Mouse (Mus musculus) liver, adult 2 months (tissue): ENCODE data around the gene Pkp3. TPM values are rescaled to one million over a fixed set of nuclear protein-coding genes. Genes with fewer than 3 reads are reported as not detected.
A peak's percentile ranks its signal among the peaks of the same experiment; 100 is the strongest.

Experiments
- DNase-seq: peaks from one replicate; pipeline ENCODE4 v3.0.0-alpha.2; 2011; ENCODE audit warnings: low read depth, low spot score; ENCODE audit errors: extremely low read depth
- H3K27ac ChIP-seq: fragments of 200-500 bp; replicated peaks from 2 replicates; pipeline ENCODE4 v1.5.1; 2012; ENCODE audit warnings: low read depth, mild to moderate bottlenecking, control low read depth, inconsistent platforms, low read length; ENCODE audit not compliant: insufficient read depth
- H3K27me3 ChIP-seq: fragments of 200-500 bp; 2 replicates; pipeline ENCODE4 v1.6.1; 2012; ENCODE audit warnings: mild to moderate bottlenecking, moderate library complexity, low read length, inconsistent platforms; ENCODE audit not compliant: control insufficient read depth, insufficient read depth
- H3K36me3 ChIP-seq: fragments of 200-500 bp; 2 replicates; pipeline ENCODE4 v1.6.1; 2012; ENCODE audit warnings: low read length, inconsistent platforms; ENCODE audit not compliant: control insufficient read depth, insufficient read depth
- H3K4me1 ChIP-seq: fragments of 200-500 bp; 2 replicates; pipeline ENCODE4 v1.6.1; 2011; ENCODE audit warnings: low read length; ENCODE audit not compliant: control insufficient read depth, insufficient read depth
- H3K4me3 ChIP-seq: fragments of 200-500 bp; 2 replicates; pipeline ENCODE4 v1.5.1; 2011; ENCODE audit warnings: low read depth, mild to moderate bottlenecking, control low read depth, low read length, moderate library complexity; ENCODE audit not compliant: insufficient read depth
- H3K79me2 ChIP-seq: fragments of 200-500 bp; 2 replicates; pipeline ENCODE4 v1.6.1; 2012; ENCODE audit warnings: inconsistent platforms, mild to moderate bottlenecking, low read length, moderate library complexity; ENCODE audit not compliant: control insufficient read depth, insufficient read depth
- H3K9ac ChIP-seq: fragments of 200-500 bp; 2 replicates; pipeline ENCODE4 v1.6.1; 2012; ENCODE audit warnings: low read depth, mild to moderate bottlenecking, control low read depth, inconsistent platforms, low read length
- CTCF ChIP-seq: fragments of 200-500 bp; IDR thresholded peaks from 2 replicates; pipeline ENCODE4 v1.5.1; 2011; ENCODE audit warnings: low read depth, low read length, control low read depth
- POLR2A ChIP-seq: fragments of 200-500 bp; IDR thresholded peaks from 2 replicates; pipeline ENCODE4 v1.6.1; 2011; ENCODE audit warnings: low read length, control low read depth; ENCODE audit not compliant: insufficient read depth; ENCODE audit errors: extremely low read depth
- WGBS: fragments of 180-500 bp; shearing (Covaris S2); methylation state at CpG from one replicate; pipeline ENCODE4 v1.1.7; 2018; 5-methylcytosine and 5-hydroxymethylcytosine counted together
- polyA plus RNA-seq: library from polyadenylated mRNA; depleted of rRNA; stranded (reverse); fragments of >200 nt; gene quantifications from 2 replicates; pipeline ENCODE4 v1.2.3, GENCODE M21; 2012
- total RNA-seq: library from RNA; depleted of rRNA; stranded (reverse); fragments of >200 nt; gene quantifications from 2 replicates; pipeline ENCODE4 v1.2.3, GENCODE M21; 2014

The Pkp3 gene
- total and polyA plus RNA-seq, 2 experiments, result 0.83 to 2.0 TPM

GRCm38 (mm10) chr7:141103161-141103560 lies 25.1 kb downstream of the Pkp3 start:
- Histone ChIP-seq H3K9ac (no peak overlapping the region), H3K27ac (no peak overlapping the region), H3K4me3 (no peak overlapping the region), H3K36me3 (no peaks in the 10 kb centered on the region), H3K79me2 (no peaks in the 10 kb centered on the region), H3K4me1 (peaks cover 2% of the 10 kb centered on the region; the same call in 1 of the 2 replicates), H3K27me3 (no peaks in the 10 kb centered on the region)
- no peak for DNase-seq
- WGBS, result 63% methylated on average over 3 of the region's 3 CpGs
- TF ChIP-seq CTCF (no peak), POLR2A (no peak)

- H3K27ac ChIP-seq, result no peak overlapping the region
- DNase-seq, result no peak
- TF ChIP-seq POLR2A, result no peak
- TF ChIP-seq CTCF, result no peak
- no peaks in the 10 kb centered on the region for H3K79me2 ChIP-seq
- no peak overlapping the region for H3K9ac ChIP-seq
- no peak overlapping the region for H3K4me3 ChIP-seq
- no peaks in the 10 kb centered on the region for H3K36me3 ChIP-seq
- no peaks in the 10 kb centered on the region for H3K27me3 ChIP-seq
- H3K4me1 ChIP-seq, result peaks cover 3% of the 10 kb centered on the region; the same call in 1 of the 2 replicates
- 66% methylated on average over 9 of the region's 9 CpGs for WGBS
Measured at GRCm38 (mm10) chr7:141115874-141116273, 37.9 kb downstream of the Pkp3 start.

GRCm38 (mm10) chr7:141117636-141118035 lies 39.6 kb downstream of the Pkp3 start, which contains the start of gene Ano9:
Gene Ano9 (minus strand): TSS chr7:141117806.
- no peaks in the 10 kb centered on the region for H3K27me3 ChIP-seq
- H3K36me3 ChIP-seq, result no peaks in the 10 kb centered on the region
- no peaks in the 10 kb centered on the region for H3K79me2 ChIP-seq
- WGBS, result 64% methylated on average over 9 of the region's 9 CpGs
- no peak within 1 kb of the TSS for H3K9ac ChIP-seq
- no peak within 1 kb of the TSS for H3K27ac ChIP-seq
- H3K4me3 ChIP-seq, result no peak within 1 kb of the TSS
- DNase-seq, result no peak
- peaks cover 8% of the 10 kb centered on the region; the same call in 1 of the 2 replicates for H3K4me1 ChIP-seq
- TF ChIP-seq POLR2A (no peak), CTCF (no peak)

GRCm38 (mm10) chr7:141119487-141119886 lies 41.5 kb downstream of the Pkp3 start:
- Histone ChIP-seq H3K79me2 (no peaks in the 10 kb centered on the region), H3K9ac (no peak overlapping the region), H3K36me3 (no peaks in the 10 kb centered on the region), H3K27me3 (no peaks in the 10 kb centered on the region), H3K4me3 (no peak overlapping the region), H3K4me1 (peaks cover 11% of the 10 kb centered on the region; the same call in 1 of the 2 replicates), H3K27ac (no peak overlapping the region)
- TF ChIP-seq POLR2A (no peak), CTCF (no peak)
- WGBS, result 97% methylated on average over 3 of the region's 3 CpGs
- DNase-seq, result no peak

- H3K4me1 ChIP-seq, result peaks cover 11% of the 10 kb centered on the region; the same call in 1 of the 2 replicates
- TF ChIP-seq CTCF (no peak), POLR2A (no peak)
- WGBS, result 28% methylated on average over 3 of the region's 3 CpGs
- peak overlapping the region; percentile 35; the same call in 1 of the 2 replicates for H3K27ac ChIP-seq
- H3K79me2 ChIP-seq, result no peaks in the 10 kb centered on the region
- H3K27me3 ChIP-seq, result no peaks in the 10 kb centered on the region
- no peaks in the 10 kb centered on the region for H3K36me3 ChIP-seq
- no peak overlapping the region for H3K9ac ChIP-seq
- peak; percentile 75 for DNase-seq
- no peak overlapping the region for H3K4me3 ChIP-seq
Measured at GRCm38 (mm10) chr7:141120605-141121004, 42.6 kb downstream of the Pkp3 start.

- peak overlapping the region; percentile 35; the same call in 1 of the 2 replicates for H3K27ac ChIP-seq
Measured at GRCm38 (mm10) chr7:141121051-141121531, 43.1 kb downstream of the Pkp3 start.

More at GRCm38 (mm10) chr7:141121051-141121531, 43.1 kb downstream of the Pkp3 start:
- TF ChIP-seq CTCF, result no peak
- TF ChIP-seq POLR2A, result no peak
- peak; percentile 74 for DNase-seq
- Histone ChIP-seq H3K9ac (no peak overlapping the region), H3K27me3 (no peaks in the 10 kb centered on the region), H3K4me3 (no peak overlapping the region), H3K79me2 (no peaks in the 10 kb centered on the region), H3K4me1 (peaks cover 11% of the 10 kb centered on the region; the same call in 1 of the 2 replicates), H3K36me3 (no peaks in the 10 kb centered on the region)
- 24% methylated on average over 5 of the region's 5 CpGs for WGBS
